Mouse (Mus musculus): Measurements from ENCODE around the gene Eif4g3.

The Eif4g3 gene

GRCm38 (mm10) chr4:138102413-138102812 lies 109.6 kb downstream of the Eif4g3 start:
- no peak for DNase-seq (ENCODE audit: low spot score in 2 of 2)

GRCm38 (mm10) chr4:138104967-138105366 lies 112.1 kb downstream of the Eif4g3 start:
- DNase-seq (ENCODE audit: low spot score in 2 of 2): no peak

GRCm38 (mm10) chr4:138107441-138108409 lies 114.9 kb downstream of the Eif4g3 start:
- peak; percentile 55 to 77 for DNase-seq (ENCODE audit: low spot score in 2 of 2)

GRCm38 (mm10) chr4:138108541-138108940 lies 115.7 kb downstream of the Eif4g3 start:
- DNase-seq (ENCODE audit: low spot score in 2 of 2): no peak

DNA sequence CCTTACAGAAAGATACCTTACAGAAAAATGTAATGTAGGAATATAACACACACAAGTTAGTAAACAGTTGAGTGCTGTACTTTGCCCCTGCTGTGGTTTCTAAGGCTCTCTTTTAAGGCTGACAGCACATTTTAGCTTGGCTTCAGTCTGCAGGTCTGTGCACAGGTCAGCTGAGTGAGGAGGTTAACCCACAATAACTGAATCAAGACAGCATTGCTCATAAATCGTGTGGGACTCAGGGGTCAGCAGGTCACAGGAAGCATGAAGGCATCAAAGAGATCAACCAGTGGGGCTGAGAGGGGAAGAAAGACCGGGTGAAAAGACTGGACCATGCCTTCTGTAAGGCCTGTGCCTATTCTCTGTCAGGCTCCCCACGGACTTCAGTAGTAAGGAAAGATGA lies 116.5 kb downstream of the Eif4g3 start:
- no peak for DNase-seq (ENCODE audit: low spot score in 2 of 2)

DNA sequence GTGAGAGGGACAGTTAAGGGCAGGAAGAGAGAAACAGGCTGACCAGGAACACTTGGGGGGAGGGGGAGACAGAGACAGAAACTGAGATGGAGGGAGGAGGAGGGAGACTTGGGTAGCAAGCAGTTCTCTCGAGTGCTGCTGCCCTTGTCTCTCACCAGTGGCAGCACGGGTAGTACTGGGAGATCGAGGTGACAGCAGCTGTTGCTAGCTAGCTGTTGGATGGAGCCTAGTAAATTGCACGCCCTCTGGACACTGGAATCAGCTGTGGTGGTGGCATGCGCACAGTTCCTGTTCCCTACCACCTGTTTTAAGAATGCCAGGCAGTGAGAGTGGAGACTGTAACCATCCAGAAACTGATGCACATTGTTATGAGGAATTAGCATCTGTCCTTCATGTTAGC lies 119.0 kb downstream of the Eif4g3 start:
- no peak for DNase-seq (ENCODE audit: low spot score in 2 of 2)

DNA sequence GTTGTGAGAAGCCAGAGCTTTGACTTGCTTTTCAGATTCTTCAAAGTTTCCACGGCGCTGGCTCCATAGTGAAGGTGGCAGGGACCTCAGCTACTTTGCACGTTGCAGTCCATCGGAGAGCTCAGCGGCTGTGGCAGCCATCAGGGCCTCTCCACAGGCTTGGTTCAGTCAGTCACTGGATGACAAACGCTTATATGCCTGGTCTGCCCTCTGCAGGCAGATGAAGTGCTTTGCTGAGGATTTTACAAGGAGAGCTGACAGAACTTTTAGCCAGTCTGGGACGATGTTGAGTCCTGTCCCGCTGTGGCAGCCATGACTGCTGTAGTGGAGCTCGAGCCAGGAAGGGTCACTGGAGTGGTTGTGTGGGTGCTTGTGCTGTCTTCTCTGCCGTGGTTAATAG lies 126.9 kb downstream of the Eif4g3 start:
- DNase-seq (ENCODE audit: low spot score in 2 of 2): no peak

DNA sequence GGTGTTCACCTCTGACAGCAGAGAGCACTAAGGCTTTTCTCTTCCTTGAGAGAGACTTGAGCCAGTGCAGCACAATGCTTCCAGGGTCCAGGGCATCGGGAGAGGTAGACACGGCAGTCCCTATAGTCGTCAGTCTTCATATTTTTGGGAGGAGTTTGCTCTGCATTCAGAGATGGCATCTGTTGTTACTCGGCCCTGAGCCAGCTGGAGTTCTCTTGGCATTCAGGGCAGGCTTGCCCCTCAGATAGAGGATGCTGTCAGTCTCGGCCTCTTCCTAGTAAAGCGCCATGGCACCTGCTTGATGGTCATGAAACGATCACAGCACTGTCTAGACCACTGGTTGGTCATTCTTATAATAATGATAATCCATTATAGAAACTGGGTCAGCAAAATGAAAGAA lies 131.2 kb downstream of the Eif4g3 start:
- DNase-seq (ENCODE audit: low spot score in 2 of 2): no peak

DNA sequence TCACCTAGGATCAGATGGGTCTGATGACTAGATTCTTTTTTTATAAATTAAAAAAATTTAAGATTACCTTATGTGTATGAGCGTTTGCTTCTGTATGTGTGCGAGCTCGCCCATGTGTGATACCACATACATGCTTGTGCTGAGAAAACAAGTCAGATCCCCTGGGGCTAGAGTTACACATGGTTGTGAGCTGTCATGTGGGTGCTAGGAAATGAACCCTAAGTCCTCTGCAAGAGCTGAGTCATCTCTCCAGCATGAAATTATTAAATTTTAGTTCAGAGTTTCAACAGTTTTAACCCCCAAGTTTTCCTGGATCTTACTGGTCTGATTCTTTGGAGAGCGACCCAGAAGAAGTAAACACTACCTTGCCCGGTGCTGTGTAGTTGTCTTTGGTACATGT lies 134.5 kb downstream of the Eif4g3 start:
- peak in 1 of 2 experiments; percentile 8 for DNase-seq (ENCODE audit: low spot score in 2 of 2)

DNA sequence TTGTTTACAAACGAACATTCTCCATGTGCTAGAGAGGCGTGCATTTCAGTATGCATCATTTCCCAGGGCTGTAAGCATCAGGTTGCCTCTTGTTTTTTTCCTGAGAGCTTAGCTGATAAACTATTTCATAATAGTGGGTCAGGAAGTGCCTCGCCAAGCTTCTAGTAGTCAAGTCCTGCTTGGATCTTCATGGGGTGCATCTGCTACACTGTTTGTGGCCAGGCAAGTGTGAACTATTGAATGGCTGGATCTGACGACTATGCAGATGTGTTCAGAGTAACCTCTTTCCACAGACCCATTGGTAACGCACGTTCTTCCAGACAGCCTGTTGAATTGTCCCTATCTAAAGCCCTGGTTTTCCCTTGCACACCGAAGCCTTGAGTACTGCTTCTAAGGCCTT lies 135.0 kb downstream of the Eif4g3 start:
- DNase-seq (ENCODE audit: low spot score in 2 of 2): peak; percentile 25 to 34

DNA sequence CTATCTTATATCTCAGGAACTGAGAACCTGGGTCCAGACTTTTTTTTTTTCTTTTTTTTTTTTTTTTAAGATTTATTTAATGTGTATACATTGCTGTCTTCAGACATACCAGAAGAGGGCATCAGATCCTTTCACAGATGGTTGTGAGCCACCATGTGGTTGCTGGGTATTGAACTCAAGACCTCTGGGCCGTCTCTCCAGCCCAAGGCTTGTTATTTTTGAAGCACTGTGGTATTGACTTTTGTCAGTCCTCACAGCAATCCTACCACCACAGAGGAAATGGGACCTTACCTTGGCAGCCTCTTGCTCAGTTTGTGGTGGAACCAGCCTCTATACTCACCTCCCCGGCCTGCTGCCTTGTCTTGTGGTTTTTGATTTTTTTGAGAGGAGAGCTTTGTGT lies 137.3 kb downstream of the Eif4g3 start:
- no peak for DNase-seq (ENCODE audit: low spot score in 2 of 2)

DNA sequence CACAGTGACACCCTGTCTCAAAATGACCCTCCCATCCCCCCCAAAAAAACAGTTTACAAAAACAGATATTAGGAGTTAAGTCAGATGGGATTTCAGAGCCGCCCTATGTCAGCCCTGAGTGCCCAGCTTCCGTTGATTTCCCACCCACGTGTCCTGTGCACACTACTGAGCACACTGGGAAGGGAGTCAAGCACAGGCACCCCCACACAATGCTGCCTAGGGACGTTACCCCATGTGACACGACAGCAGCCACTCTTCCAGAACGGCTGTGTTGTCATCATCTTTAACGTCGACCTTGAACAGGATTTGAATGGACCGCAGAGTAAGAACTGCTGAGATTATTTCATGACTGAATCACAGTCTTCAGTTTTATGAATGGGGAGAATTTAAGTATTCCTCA lies 138.4 kb downstream of the Eif4g3 start:
- DNase-seq (ENCODE audit: low spot score in 2 of 2): peak; percentile 52 to 54

DNA sequence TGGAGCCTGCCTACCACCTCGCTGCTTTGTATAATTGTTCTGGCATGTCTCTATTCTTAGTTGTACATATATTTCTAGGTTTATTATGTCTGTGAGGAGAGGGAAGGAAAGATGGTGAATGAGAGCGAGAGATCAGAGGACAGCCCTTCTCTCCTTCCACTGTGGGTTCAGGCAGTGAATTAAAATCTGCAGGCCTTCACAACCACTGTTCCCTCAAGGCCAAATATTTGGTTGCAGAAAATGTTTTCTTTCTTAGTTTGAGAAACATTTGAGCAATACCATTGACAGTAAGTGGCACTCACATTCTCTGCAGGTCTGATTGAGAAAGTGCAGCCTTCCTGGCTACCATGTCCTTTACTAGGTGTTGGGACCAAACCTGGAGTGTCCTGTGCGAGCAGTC lies 138.9 kb downstream of the Eif4g3 start:
- DNase-seq (ENCODE audit: low spot score in 2 of 2): no peak

DNA sequence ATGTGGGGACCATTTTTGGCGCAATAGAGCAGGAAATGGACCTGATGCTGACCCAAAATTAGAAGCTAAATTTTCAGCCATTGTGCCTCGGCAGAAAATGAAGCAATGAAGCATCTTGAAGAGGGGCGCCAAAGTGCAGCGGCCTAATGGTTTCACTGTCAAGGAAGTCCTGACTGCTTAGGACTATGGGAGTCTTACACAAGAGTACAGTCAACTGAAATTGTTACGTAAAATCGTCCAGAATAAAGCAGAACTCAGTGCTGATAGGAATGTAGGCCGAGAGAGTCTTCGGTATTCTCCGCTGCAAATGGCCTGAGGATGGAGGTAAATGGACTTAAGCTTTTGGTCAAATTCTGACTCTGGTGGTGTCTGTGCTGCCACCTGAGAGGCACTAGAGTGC lies 140.5 kb downstream of the Eif4g3 start:
- DNase-seq (ENCODE audit: low spot score in 2 of 2): no peak

DNA sequence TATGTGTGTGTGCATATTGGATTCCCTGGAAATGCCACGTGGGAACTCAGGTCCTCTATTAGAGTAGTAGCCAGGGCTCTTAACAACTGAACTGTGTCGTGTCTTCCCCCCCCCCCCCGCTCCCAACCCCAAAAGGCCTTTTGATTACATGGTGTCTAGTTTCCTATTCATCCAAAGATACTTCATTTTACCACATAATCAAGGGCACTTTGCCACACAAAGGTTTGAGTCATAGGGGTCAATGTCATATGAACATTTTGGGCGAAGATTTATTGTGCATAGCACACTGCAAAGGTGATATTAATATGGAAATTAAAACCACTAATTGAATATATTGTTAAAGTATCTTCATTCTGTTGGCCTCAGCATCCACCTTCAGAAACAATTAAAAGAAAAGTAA lies 144.5 kb downstream of the Eif4g3 start:
- DNase-seq (ENCODE audit: low spot score in 2 of 2): no peak

GRCm38 (mm10) chr4:138137804-138138203 lies 145.0 kb downstream of the Eif4g3 start:
- no peak for DNase-seq (ENCODE audit: low spot score in 2 of 2)

- DNase-seq (ENCODE audit: low spot score in 2 of 2): peak; percentile 26 to 35
Measured at GRCm38 (mm10) chr4:138138219-138138618, 145.4 kb downstream of the Eif4g3 start.

DNA sequence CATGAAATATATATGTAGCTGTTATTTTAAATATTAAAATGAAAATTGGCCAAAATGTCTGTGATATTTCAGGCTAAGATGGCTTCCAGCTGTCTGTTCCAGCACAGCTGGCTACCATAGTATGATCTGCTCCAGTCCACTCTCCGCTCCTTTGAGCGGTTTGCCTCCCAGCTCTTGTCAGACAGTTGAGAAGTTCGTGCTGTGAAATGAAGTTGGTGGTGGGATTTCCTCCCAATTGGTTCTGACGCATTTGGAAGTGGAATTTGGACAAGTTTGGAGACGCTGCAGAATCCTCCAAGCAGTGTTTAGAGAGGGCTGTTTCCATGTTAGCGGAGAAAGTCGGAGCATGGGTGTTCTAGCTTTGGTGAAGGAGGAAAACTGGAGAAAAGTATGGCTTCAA lies 148.5 kb downstream of the Eif4g3 start:
- DNase-seq (ENCODE audit: low spot score in 2 of 2): peak; percentile 29 to 40

GRCm38 (mm10) chr4:138147176-138147575 lies 154.4 kb downstream of the Eif4g3 start:
- DNase-seq (ENCODE audit: low spot score in 2 of 2): no peak

DNA sequence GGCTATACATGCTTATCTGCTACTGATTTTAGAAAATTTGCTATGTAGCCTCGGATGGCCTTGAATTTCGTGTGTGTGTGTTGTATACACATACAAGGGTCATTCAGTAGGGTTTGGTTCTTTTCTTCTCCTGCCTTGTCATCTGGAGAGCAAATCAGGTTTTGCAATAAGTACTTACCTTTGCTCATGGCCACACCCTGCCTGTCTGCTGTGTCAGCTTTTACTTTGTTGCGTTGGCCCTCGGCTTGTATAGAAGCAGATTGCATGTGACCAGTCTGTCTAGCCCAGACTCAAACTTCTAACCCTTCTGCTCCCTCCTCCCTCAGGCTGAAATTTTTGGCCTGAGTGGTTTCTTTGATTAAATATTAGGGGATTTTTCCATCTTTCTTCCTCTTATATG lies 157.2 kb downstream of the Eif4g3 start:
- no peak for DNase-seq (ENCODE audit: low spot score in 2 of 2)

DNA sequence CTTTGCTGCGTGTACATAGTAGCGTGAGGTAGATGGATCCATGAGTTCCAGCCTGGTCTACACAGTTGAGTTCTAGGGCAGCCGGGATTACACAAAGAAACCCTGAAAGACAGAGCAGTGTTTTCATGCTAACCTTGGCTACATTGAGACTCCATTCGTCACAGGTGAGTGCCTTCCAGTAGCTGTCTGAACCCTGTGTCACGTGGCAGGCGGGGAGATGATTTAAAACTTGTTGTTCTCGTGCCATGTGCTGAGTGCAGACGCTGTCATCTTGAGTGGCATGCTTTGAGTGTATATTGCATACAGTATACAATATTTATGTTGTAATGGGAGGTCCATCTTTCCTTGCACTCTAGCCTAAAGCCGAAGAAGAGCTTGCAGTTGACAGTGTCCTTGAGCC lies 158.4 kb downstream of the Eif4g3 start:
- no peak for DNase-seq (ENCODE audit: low spot score in 2 of 2)

DNA sequence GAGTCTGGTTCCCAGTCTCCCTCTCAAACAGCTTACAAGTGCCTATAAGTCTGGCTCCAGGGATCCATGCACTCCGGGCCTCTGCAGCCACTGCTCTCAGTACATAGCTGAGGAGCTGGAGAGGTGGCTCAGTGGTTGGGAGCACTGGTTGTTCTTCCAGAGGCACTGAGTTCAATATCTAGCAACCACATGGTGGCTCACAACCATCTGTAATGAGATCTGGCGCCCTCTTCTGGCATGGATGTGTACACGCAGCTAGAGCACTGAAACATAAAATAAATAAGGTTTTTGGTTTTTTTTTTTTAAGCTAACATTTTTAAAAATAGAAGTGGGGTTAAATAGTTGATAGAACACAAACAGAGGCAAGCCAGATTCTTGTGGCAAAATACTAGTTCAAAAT lies 161.2 kb downstream of the Eif4g3 start:
- DNase-seq (ENCODE audit: low spot score in 2 of 2): no peak

DNA sequence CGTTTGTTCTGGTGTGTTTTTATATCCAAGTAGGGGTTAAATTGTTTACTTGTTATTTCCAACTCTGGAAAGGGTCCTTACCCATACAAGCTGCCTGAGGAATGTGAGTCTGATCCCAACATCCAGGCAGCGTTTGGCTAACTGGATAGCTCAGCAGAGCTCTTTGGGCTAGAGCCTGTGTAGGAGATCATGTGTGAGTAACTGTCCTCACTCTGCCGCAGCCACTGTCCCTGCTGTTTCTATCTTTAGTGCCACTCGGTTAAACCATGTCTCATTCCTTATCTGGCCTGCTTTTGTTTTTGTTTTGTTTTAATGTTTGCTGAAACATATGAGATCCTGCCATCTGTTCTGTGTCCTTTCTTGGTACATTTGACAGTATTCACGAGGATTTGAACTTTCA lies 168.1 kb downstream of the Eif4g3 start:
- DNase-seq (ENCODE audit: low spot score in 2 of 2): no peak

DNA sequence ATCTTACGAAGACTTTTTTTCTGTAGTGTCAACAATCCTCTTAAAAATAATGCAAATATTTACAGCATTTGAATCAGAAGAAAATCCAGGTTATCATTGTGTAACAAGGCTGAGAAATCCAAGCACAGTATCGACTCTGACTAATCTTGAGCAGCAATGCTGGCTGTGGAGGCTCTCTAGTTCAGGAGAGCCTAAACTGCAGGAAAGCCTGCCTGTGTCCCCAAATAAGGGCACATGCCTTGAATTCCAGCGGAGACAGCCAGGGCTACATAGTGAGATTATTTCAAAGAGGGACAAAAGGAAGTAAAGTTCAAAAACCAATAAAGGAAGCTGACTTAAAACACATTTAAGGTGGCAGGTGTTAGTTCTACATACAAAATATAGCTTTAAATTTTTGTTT lies 168.7 kb downstream of the Eif4g3 start:
- DNase-seq (ENCODE audit: low spot score in 2 of 2): no peak
